Mouse (Mus musculus): ENCODE results near the gene Foxn3. TPM values are rescaled to one million over a fixed set of nuclear protein-coding genes. Genes with fewer than 3 reads are reported as not detected.
A peak's percentile ranks its signal among the peaks of the same experiment; 100 is the strongest.

Gene Foxn3
- total RNA-seq (2012; rRNA removed) (21.1 and 26.8 TPM in 2 replicates), total RNA-seq (2014; rRNA removed) (9.7 and 10.0 TPM in 2 replicates), polyA plus RNA-seq (2012; ENCODE audit: insufficient read length, low read depth) (11.0 and 12.5 TPM in 2 replicates)

DNA sequence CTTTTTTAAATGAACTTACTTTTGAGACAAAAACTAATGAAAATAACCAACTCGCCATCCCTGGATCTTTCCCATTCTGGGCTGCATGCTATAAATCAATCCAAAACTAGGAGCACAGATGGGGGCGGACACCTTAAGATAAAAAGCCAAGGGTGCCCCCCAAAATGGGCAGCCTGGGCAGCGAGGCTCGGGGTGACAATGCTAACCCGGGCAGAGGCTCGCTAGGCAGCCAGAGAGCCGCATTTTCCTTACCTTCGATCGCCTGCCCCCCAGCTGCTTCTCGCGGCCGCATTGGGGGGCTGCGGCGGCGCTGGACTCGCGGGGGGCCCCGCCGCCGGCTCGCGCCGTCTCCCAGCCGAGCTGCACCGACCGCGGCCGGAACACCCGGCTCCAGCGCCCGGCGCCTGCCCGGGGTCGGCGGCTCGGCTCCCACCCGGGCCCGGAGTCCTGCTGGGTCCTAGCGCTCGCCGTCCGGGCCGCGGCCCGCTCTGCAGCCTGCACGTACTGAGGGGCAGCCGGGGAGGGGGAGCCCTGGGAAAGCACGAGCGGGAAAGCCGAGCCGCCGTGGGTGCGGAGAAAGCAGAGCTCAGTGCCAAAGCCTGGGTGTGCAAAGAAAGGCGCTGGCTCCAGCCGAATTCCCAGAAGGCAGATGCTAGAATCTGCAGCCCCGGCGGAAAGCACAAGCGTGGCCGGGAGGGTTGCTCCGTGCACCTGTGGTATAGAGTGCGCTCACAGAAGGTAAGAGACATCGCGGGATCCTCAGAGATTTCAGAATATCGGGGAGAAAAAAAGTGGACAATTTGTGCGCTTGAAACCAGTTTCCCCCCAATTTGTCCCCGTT, at the start of gene Foxn3:
Gene Foxn3 (minus strand): TSS at position 364 of the 841 bp plus-strand sequence.
- Histone ChIP-seq H3K4me1 (ENCODE audit: control insufficient read depth in 1 of 2, insufficient read depth in 2 of 2) (peaks cover 0 to 31% of the 10 kb centered on the region in 2 experiments; a peak in 2 of 4 replicates), H3K79me2 (replicated peaks; ENCODE audit: control insufficient read depth, extremely low read depth, insufficient read depth, poor library complexity, severe bottlenecking) (peaks cover 30% of the 10 kb centered on the region), H3K9ac (ENCODE audit: insufficient read depth, low read depth) (peak within 1 kb of the TSS; percentile 86), H3K36me3 (replicated peaks in 1 of 2; ENCODE audit: control insufficient read depth in 1 of 2, insufficient read depth in 1 of 2, low read length in 1 of 2) (peaks cover 0 to 10% of the 10 kb centered on the region in 2 experiments), H3K27ac (ENCODE audit: insufficient read depth, low read depth) (peak within 1 kb of the TSS; percentile 58; the same call in 1 of the 2 replicates), H3K4me2 (ENCODE audit: insufficient read depth, low read depth, poor library complexity, severe bottlenecking) (peak within 1 kb of the TSS; percentile 99), H3K9me3 (replicated peaks; ENCODE audit: low read length) (no peaks in the 10 kb centered on the region), H3K27me3 (replicated peaks) (no peaks in the 10 kb centered on the region), H3K4me3 (replicated peaks in 1 of 3; ENCODE audit: low read depth in 2 of 3, low read length in 2 of 3, poor library complexity in 1 of 3) (peak within 1 kb of the TSS; percentile 71 to 93 (median 78))
- no peak for TF ChIP-seq MAZ (IDR thresholded peaks at IDR 0.05; ENCODE audit: low read depth, low read length)
- no peak for TF ChIP-seq CTCF (conservative IDR thresholded peaks at IDR 0.05 in 1 of 2, IDR thresholded peaks at IDR 0.05 in 1 of 2; ENCODE audit: low read depth in 2 of 2, low read length in 2 of 2)
- TF ChIP-seq HCFC1 (IDR thresholded peaks at IDR 0.05; ENCODE audit: low read depth, low read length), result no peak
- TF ChIP-seq GABPA (IDR thresholded peaks at IDR 0.05; ENCODE audit: insufficient replicate concordance, low read depth, low read length), result no peak
- no peak; the same call in 1 of the 2 replicates for TF ChIP-seq SMC3 (IDR thresholded peaks at IDR 0.05; ENCODE audit: low read depth, low read length)
- no peak for TF ChIP-seq ZMIZ1 (IDR thresholded peaks at IDR 0.05; ENCODE audit: low read depth, low read length)
- no peak for TF ChIP-seq USF2 (conservative IDR thresholded peaks at IDR 0.05; ENCODE audit: low read depth, low read length)
- TF ChIP-seq UBTF (IDR thresholded peaks at IDR 0.05; ENCODE audit: low read depth, low read length), result peak; percentile 97
- no peak for TF ChIP-seq TBP (conservative IDR thresholded peaks at IDR 0.05; ENCODE audit: low read depth, low read length)
- peak; percentile 24; the same call in 1 of the 2 replicates for TF ChIP-seq MEF2A (IDR thresholded peaks at IDR 0.05; ENCODE audit: borderline replicate concordance, low read depth, low read length)
- no peak for TF ChIP-seq PAX5 (IDR thresholded peaks at IDR 0.05; ENCODE audit: low read length)
- peak; percentile 22; the same call in 1 of the 2 replicates for TF ChIP-seq BHLHE40 (IDR thresholded peaks at IDR 0.05; ENCODE audit: low read depth, low read length)
- TF ChIP-seq JUND (conservative IDR thresholded peaks at IDR 0.05; ENCODE audit: low read depth, low read length), result no peak
- no peak for TF ChIP-seq E2F4 (IDR thresholded peaks at IDR 0.05; ENCODE audit: insufficient replicate concordance, low read depth, low read length)
- TF ChIP-seq NRF1 (IDR thresholded peaks at IDR 0.05; ENCODE audit: low read depth, low read length), result no peak
- TF ChIP-seq ZKSCAN1 (IDR thresholded peaks at IDR 0.05; ENCODE audit: borderline replicate concordance, low read depth, low read length), result no peak
- no peak for TF ChIP-seq POLR2AphosphoS2 (IDR thresholded peaks at IDR 0.05; ENCODE audit: low read depth, low read length)
- TF ChIP-seq TCF12 (IDR thresholded peaks at IDR 0.05; ENCODE audit: low read depth, low read length), result peak; percentile 78
- no peak for TF ChIP-seq NELFE (IDR thresholded peaks at IDR 0.05; ENCODE audit: low read depth, low read length)
- TF ChIP-seq MAFK (IDR thresholded peaks at IDR 0.05; ENCODE audit: insufficient replicate concordance, low read length), result no peak
- no peak; the same call in 1 of the 2 replicates for TF ChIP-seq MXI1 (IDR thresholded peaks at IDR 0.05; ENCODE audit: low read depth, low read length)
- TF ChIP-seq CHD2 (IDR thresholded peaks at IDR 0.05; ENCODE audit: low read length), result peak; percentile 89
- TF ChIP-seq ELF1 (IDR thresholded peaks at IDR 0.05; ENCODE audit: low read depth, low read length), result no peak
- peak; percentile 61 for TF ChIP-seq POLR2A (IDR thresholded peaks at IDR 0.05; ENCODE audit: low read depth, low read length)
- no peak; the same call in 1 of the 2 replicates for TF ChIP-seq CHD1 (IDR thresholded peaks at IDR 0.05; ENCODE audit: low read depth, low read length)
- no peak for TF ChIP-seq ZC3H11A (IDR thresholded peaks at IDR 0.05; ENCODE audit: low read depth, low read length)
- peak; percentile 8; the same call in 1 of the 2 replicates for TF ChIP-seq MAX (IDR thresholded peaks at IDR 0.05; ENCODE audit: low read length)
- TF ChIP-seq EP300 (IDR thresholded peaks at IDR 0.05; ENCODE audit: low read length), result no peak
- peak; percentile 68 for TF ChIP-seq ZNF384 (IDR thresholded peaks at IDR 0.05; ENCODE audit: low read depth, low read length)
- TF ChIP-seq RCOR1 (conservative IDR thresholded peaks at IDR 0.05; ENCODE audit: low read depth, low read length), result no peak
- no peak for TF ChIP-seq RAD21 (IDR thresholded peaks at IDR 0.05; ENCODE audit: low read depth, low read length)
- no peak for TF ChIP-seq JUN (IDR thresholded peaks at IDR 0.05; ENCODE audit: insufficient read depth, low read depth, low read length)
- 0 out of 2 replicates have a peak, but pooled peaks have one; percentile 17 for TF ChIP-seq KAT2A (IDR thresholded peaks at IDR 0.05; ENCODE audit: insufficient replicate concordance, low read length)
- TF ChIP-seq IRF4 (IDR thresholded peaks at IDR 0.05; ENCODE audit: low read depth, low read length), result peak; percentile 36; the same call in 1 of the 2 replicates
- TF ChIP-seq USF1 (IDR thresholded peaks at IDR 0.05; ENCODE audit: low read depth, low read length), result no peak
- peak; percentile 73 for TF ChIP-seq SIN3A (IDR thresholded peaks at IDR 0.05; ENCODE audit: low read length)
- peak; percentile 77 for DNase-seq (ENCODE audit: extremely low read depth)
- dilution Hi-C loops (cut with MboI; ENCODE audit: extremely low pct_ligation_motif_present, extremely low pct_unique_long_range_greater_than_20kb, low sequenced_read_pairs), result no loop called here
- in situ Hi-C loops (cut with MboI; ENCODE audit: low pct_ligation_motif_present, low pct_unique_long_range_greater_than_20kb, low sequenced_read_pairs), result loop anchor here (5.0 kb wide), 1 partner anchor 64 kb away; no protein-coding TSS in a partner anchor

All from CH12.LX (cell line).